Mouse (Mus musculus) gastrocnemius, adult 18-20 months (tissue): ENCODE measurements around the gene Wfdc21. TPM values are rescaled to one million over a fixed set of nuclear protein-coding genes. Genes with fewer than 3 reads are reported as not detected.
A peak's percentile ranks its signal among the peaks of the same experiment; 100 is the strongest.

ENCODE experiments used
- DNase-seq: peaks from one replicate; pipeline ENCODE4 v3.0.0; 2021; ENCODE audit warnings: low spot score
- total RNA-seq, 2 experiments: library from RNA; stranded (reverse); gene quantifications; 2 replicates each; pipeline ENCODE4 v1.2.3; 2021

Gene Wfdc21
- total RNA-seq, 2 experiments from 2014 or later = 0.62 TPM; not detected in 1

- peak; percentile 91 for DNase-seq
Observed at GRCm38 (mm10) chr11:83753581-83754181, 6.9 kb downstream of the Wfdc21 start, which contains the start of gene Heatr6. TSS of gene Heatr6 (plus strand) at chr11:83753696.

- DNase-seq = no peak
Observed at GRCm38 (mm10) chr11:83754227-83754626, 7.5 kb downstream of the Wfdc21 start.

GRCm38 (mm10) chr11:83767306-83767705 is 20.6 kb downstream of the Wfdc21 start:
- DNase-seq = no peak

- DNase-seq = no peak
Observed at GRCm38 (mm10) chr11:83768976-83769375, 22.2 kb downstream of the Wfdc21 start.

DNA sequence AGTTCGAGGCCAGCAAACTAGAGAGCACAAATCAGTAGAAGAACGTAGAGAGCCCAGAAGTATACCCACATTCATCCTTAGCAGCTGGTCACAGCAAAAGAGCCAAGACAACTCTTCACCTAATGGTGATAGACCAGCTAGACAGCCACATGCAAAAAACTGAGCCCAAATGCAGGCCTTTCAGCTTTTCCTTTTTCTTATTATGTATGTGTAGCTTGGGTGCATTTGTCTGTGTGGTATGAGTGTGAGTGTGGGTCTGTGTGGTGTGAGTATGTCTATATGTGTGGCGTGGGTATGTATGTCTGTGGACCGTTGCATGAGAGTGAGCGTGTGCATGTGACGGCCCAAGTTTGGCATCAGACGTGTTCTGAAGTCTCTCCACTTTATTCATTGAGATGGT is 24.3 kb downstream of the Wfdc21 start:
- no peak for DNase-seq

GRCm38 (mm10) chr11:83772341-83772740 is 25.6 kb downstream of the Wfdc21 start:
- no peak for DNase-seq

DNA sequence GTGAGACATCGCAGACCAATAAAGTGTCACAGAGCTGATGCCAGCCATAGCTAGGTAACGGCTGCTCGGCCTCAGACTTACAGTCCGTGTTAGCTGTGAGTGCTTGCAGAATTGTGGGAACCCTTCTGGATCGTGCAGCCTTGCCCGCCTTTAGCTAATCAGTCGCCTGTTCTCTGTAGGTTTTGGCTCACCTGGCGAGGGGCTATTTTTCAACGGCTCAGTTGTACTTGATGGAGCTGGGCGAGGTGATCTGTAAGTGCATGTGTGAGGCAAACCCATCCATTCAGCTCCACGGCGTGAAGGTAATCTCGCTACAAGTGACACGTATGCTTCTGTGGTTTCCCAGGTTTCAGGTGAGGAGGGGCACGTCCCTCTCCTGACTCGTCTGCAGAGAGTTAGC is 27.0 kb downstream of the Wfdc21 start:
- no peak for DNase-seq

- DNase-seq = no peak
Observed at GRCm38 (mm10) chr11:83774324-83774723, 27.6 kb downstream of the Wfdc21 start.

DNA sequence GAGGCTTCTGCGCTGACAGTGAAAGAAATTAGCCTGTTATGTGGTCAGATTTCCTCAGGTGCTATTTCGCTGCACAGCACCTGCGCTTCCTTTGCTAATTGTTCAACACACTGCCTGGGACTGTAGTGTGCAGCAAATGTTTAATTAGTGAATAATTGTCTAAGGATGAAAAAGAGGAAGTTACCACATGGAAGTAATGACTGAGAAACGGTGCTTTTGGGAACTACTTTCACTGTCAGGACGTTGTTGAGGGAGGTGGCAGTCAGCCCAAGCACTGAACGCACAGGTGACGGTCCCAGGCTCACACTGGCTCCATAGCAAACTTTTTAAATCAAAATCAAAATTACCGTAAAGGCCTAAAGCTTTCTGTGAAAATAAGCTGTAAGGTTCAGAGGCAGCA is 30.1 kb downstream of the Wfdc21 start:
- DNase-seq = no peak

GRCm38 (mm10) chr11:83783931-83784600 is 37.3 kb downstream of the Wfdc21 start:
- DNase-seq = no peak

DNA sequence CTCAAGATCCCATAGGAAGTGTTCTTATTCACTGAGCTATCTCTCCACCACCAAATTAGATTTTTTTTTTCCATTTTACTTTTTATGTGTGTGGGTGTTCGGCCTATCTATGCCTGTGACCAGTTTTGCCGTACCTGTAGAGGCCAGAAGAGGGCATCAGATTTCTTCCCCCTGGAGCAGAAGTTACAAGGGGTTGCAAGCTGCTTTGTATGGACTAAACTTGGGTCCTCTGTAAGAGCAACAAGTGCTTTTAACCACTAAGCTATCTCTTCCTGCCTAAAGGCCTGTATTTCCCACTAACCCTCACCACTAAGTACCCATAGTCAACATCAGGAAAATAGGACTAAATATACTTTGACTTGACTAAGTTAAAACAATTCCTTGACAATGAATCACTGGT is 37.9 kb downstream of the Wfdc21 start:
- DNase-seq = peak; percentile 9

- peak; percentile 38 for DNase-seq
Observed at GRCm38 (mm10) chr11:83785366-83785765, 38.6 kb downstream of the Wfdc21 start.

DNA sequence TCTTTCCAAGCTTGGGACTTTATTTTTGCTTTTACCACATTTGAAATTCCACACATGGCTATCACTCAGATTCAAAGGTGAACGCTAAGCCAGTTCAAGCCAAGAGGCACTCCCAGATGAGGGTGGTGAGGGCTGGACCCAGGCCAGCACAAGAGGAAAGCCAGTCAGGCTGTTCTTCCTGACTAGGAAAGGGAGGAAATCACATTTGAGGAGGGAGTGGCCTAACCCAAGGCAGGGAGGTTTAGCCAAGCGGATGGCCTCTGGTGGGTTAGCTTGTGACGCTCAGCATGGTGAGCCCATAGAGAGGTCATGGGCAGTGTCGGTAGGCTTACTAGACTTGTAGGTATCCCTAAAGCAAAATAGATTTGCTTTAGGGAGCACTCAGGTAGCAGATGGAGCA is 40.1 kb downstream of the Wfdc21 start:
- peak; percentile 6 for DNase-seq

GRCm38 (mm10) chr11:83787401-83788021 is 40.8 kb downstream of the Wfdc21 start:
- DNase-seq = no peak

GRCm38 (mm10) chr11:83788331-83788730 is 41.6 kb downstream of the Wfdc21 start:
- no peak for DNase-seq

- DNase-seq = peak; percentile 8
Observed at GRCm38 (mm10) chr11:83789259-83789658, 42.5 kb downstream of the Wfdc21 start.

DNA sequence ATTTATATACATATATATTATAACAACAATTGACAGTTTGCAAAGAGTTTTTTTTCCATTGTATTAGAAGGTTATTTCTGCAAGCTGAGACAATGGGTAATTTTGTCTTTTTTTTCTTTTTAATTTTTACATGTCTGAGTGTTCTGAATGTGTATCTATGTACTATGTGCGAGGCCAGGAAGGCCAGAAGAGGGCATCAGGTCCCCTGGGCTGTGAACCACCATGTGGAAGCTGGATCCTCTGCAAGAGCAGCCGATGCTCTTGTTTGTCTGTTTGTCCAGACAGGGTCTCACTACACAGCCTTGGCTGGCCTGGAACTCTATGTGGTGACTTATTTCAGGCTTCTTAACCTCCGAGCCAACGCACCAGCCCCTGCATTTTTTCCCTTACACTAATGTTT is 44.4 kb downstream of the Wfdc21 start:
- no peak for DNase-seq

- no peak for DNase-seq
Observed at GRCm38 (mm10) chr11:83792316-83792914, 45.7 kb downstream of the Wfdc21 start.

- no peak for DNase-seq
Observed at GRCm38 (mm10) chr11:83793264-83793663, 46.5 kb downstream of the Wfdc21 start.

DNA sequence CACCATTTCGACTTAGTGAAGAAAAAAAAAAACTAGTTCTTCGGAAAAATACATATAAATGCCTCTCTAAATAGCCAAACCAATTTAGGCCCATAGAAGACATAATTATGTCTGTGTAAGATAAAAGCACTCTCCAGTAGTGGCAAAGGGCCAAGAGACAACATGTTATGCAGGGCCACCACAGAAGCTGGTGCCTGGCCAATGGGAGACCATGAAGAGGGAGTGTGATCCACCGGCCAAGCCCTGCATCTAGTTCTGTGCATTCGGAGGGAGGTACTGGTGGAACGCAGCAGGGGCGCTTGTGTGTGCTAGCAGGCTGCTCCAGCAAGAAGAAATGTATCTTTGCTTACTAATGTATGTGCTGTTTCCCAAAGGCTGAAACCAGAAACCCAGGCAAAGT is 49.4 kb downstream of the Wfdc21 start:
- no peak for DNase-seq

DNA sequence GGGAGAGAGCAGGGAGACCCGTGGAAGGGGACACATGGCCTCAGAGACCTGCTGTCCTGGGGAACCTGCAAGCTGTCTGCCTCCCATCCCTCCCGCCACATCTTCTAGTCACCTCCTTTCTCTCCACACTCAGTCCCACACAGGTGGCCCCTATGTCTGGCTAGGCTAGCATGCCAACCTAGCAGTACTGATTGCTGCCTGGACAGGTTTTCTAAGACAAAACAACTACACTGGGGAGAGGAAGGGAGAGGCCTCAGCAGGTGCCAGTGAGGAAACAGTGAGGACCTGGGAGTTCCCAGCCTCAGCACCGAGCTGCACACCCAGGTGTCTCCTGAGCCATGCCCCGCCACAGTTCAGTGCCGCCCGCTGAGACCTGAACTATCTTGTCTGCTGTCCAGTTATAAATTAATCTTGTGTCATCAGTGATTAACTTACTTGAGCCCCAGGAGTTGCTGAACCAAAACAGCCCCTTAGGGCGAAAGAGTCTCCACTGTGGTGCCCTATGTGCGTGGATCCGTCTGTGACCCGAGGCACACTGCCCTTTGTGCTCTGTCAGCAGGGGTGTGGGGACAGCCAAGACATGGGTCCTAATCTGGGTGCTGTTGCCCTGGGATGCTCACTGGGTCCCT is 50.4 kb downstream of the Wfdc21 start:
- no peak for DNase-seq

DNA sequence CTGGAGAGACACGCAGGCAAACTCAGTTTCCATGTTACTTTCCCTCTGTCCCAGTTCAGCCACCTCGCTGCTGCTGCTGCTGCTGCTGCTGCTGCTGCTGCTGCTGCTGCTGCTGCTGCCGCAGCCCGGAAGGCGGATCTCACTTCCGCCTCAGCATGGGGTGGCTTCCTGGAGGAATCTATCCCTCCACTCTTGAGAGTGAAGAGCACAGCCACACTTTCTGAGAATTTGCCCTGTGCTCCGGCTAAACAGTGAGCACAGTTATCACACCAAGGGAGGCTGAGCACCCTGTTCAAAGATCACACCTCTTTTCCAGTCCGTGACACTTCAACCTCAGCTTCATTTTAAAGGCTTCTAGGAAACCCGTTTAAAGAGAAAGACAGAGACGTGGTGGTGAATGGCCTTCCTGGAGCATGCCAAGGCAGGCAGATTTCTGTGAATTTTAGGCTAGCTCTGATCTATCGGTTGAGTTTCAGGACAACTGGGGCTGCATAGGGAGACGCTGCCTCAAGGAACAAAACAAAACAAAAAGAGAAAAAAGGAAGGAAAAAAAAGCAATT is 53.2 kb downstream of the Wfdc21 start:
- no peak for DNase-seq
